Mouse (Mus musculus) gastrocnemius, postnatal 4 days (tissue): ENCODE measurements at regions not wholly inside any gene's neighbourhood (a gene's known extent, or its start where the extent isn't known, plus 50 kb on each side); places are given as distances from the start of the nearest gene placed in this dataset.

ENCODE experiments used
- DNase-seq, 2 experiments: peaks; one replicate each; pipeline ENCODE4 v3.0.0; 2021 to 2022; ENCODE audit warnings: low spot score in 2 of 2, mixed read lengths in 2 of 2

GRCm38 (mm10) chr8:112933815-112934214, 364.0 kb downstream of the Cntnap4 start:
- DNase-seq, result no peak

DNA sequence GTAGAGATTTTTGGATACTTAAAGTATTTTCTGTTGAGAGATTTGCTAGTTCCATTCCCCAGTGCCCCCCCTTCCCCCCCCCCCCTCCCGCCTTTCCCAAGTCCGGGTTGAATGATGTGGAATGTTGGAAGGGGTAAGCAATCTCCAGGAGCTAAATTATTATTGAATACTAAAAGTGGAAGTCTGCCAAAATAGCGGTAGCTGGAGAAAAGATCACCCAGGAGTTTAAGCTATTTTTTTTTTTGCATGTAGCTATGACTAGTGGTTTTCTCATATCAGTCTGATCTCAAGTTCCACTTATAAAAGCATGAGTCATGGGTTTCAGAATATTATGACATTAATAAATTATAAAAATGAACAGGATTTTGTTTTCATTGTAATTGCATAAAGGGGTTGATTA, 365.6 kb downstream of the Cntnap4 start:
- DNase-seq, result no peak

- peak in 1 of 2 experiments; percentile 16 for DNase-seq
These were observed 366.3 kb downstream of the Cntnap4 start for GRCm38 (mm10) chr8:112935897-112936719.

DNA sequence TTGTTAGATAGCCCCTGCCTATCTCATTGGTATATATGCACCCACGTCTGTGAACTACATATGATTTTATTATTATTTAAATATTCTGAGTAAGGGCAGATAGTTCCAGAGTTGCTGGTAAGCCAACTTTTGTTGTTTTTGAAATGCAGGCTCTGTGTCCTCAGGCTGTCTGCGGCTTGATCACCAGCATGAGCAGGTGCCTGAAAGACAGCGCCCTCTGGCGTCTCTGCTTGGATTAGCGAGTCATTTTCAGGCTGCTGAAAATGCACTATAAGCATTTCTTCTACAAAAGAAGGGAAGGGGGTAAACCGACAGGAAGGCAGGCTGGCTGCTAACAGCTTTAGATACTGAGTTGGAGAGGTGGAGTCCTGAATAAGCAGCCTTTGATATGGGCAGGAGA, 402.6 kb downstream of the Cntnap4 start:
- peak; percentile 44 to 56 for DNase-seq

- DNase-seq, result no peak
These were observed 405.9 kb downstream of the Cntnap4 start for GRCm38 (mm10) chr8:112975734-112976133.

DNA sequence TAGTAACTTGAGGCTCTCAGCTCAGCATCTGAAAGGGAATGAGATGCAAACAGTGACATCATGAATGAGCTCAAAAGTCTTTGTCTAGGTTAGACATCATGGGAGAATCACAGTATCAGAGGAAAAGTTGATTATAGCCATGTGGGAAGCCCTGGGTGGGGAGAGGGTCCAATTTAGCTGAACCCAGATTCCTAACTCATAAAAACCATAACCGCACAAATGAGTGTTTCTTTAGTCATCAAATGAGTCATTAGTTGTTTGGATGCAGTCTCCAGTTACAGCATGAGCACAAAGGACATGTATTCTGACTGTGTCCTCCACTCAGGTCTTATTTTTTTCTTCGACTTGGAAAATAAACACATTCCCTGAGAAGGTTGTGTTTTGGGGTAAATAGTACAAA, 406.5 kb downstream of the Cntnap4 start:
- DNase-seq, result no peak

DNA sequence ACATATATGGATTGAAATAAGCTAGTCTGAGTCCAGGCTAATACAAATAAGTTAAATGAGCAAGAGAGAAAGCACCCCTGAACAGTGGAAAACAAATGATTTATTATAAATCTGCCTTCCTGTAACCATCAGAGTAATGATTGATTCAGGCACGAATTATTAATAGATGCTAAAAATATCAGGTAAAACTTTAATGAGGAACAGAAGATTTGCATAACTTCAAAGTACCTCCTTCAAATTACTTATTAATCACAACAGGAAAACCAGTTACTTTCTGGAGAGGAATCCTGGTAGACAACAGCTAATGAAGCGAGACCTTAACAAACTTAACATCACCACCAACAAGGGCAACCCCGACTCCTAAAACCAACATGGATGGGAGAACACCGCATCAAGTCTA, 423.9 kb downstream of the Cntnap4 start:
- DNase-seq, result no peak

- no peak for DNase-seq
These were observed 437.5 kb downstream of the Cntnap4 start for GRCm38 (mm10) chr8:113007356-113007755.

GRCm38 (mm10) chr8:113028880-113029279, 459.0 kb downstream of the Cntnap4 start:
- DNase-seq, result no peak

GRCm38 (mm10) chr8:113051770-113052473, 482.1 kb downstream of the Cntnap4 start:
- no peak for DNase-seq

DNA sequence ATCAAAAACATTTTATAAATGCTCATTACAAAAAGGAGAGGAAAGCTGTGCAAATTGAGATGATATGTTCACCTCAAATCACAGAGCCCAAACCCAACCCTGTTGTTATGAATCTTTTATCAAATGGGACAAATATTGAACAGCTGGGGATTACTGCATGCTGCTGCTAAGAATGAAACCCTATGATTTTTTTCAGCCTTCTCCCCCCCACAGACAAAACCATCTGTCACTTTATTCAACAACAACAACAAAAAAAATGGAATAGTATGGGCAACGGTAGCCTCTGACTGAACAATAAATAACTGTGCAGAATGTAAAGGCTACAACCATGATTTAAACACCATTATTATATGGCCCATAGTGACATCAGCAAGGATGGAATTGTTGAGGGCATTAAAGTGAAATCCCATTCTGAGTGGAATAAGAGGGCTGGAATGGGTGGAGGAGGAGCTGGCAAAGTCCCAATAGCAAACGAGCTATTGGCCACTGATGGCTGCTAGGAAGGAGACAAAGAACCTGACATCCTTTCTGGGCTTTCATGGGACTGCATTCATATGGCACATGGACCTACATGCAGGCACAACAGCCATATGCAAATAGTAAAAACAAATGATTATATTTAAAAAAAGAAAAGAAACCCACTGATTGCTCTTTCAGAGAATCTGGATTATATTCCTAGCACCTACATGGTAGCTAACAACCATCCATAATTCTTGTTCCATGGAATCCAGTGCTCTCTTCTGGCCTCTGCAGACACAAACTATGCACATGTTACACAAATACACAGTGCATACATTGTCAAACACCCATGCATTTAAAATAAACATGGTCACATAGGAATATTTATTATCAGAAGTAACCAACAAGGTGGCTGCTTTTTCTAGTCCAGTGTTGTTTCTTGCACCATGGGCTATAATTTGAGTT, 495.7 kb downstream of the Cntnap4 start:
- no peak for DNase-seq

DNA sequence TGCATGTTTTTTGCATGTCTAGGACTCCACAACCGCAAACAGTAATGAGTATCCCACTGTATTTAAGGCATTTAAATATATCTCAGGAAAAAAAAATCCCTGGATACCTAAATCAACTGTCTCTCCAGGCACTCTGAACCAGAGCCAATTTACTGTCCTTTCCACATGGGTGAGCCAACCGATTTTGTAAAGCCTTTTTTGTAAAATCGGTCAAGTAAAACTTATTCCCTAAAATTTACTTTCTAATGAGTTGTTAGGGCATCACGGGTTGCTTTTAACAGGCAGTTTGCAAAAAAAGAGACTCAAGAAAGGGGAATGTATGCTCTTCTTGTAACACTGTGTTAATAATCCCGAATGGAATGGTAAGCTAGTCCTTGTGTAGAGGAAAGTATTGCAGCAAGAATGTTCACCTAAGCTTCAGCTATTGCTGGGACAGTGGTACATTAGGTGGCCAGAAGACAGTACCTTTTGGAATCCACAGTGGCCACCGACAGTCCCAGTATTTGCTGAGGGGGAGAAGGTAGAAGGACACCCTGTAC, 496.4 kb downstream of the Cntnap4 start:
- DNase-seq, result no peak

GRCm38 (mm10) chr8:113083976-113084375, 514.1 kb downstream of the Cntnap4 start:
- no peak for DNase-seq

- no peak for DNase-seq
These were observed 517.7 kb downstream of the Cntnap4 start for GRCm38 (mm10) chr8:113087586-113087985.

DNA sequence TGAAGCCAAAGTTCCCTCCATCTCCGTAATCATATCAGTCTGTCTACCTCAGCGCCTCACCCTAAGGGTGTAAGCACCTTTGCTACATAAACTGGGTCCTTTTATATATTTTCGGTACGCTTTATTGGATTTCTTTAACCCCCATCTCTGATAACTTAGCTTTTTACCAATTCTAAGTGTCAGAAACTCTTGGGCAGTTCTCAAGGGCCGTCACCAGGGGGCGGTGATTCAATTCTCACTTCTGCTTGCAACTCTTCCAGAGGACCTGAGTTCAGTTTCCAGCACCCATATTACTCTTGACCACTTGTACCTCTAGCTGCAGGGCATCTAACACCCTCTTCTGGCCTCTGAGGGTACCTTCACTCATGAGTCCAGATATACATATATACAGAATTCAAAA, 523.7 kb upstream of the Mon1b start:
- no peak for DNase-seq

GRCm38 (mm10) chr8:113114165-113114700, 521.2 kb upstream of the Mon1b start:
- no peak for DNase-seq

DNA sequence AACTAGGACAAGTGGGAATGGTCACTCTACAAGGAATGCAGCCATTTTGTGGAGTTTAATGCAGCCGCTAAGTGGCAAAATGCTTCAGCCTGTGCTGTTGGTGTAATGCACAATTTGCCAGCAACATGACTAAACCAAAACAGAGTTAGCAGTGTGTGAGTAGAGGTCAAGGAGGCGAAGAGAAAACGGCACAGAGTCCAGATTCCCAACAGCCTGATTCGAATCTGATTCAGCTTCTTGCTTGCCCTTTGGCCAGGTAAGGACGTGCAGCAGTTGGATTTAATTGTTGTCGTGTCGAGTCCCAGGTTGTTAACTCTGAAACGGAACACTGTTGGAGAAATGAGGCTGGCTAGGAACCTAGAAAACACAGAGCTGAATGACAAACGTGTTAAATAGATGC, 518.1 kb upstream of the Mon1b start:
- no peak for DNase-seq

- DNase-seq, result no peak
These were observed 509.8 kb upstream of the Mon1b start for GRCm38 (mm10) chr8:113125586-113125985.

DNA sequence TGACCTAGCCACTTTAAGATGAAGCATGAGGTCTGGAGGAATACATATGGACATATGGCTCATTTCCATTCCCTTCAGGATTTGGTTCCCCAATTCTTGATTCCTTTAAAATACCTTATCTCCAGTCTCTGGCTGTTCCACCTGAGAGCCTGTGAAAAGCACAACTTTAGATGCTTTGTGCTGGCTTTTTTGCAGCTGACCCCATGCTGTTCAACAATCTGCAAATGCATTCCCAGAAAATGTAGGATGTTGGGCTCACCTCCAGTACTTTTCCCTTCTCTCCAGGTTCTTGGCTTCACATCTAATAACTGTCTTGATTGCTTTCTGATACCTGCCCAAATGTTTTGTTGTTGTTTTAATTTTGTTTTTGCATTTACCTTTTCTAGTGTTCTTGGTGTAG, 498.0 kb upstream of the Mon1b start:
- DNase-seq, result no peak

DNA sequence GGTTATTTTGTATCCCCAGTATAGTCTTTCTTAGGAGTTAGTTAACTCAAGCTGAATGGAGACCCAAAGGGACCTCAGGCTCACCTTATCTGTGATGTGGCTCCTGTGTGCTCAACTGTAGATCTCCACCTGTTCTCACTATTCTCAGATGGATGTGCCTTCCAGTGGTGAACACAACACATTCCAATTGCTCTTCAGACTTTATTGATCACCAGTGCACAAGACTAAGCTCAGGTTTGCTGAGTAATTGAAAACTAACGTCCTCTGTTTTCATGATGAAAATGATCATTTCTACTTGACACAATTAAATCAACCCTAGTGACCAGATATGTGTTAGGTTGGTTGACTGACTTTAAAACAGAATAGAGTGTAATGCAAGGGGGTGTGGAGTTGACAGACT, 495.4 kb upstream of the Mon1b start:
- DNase-seq, result no peak

GRCm38 (mm10) chr8:113141131-113141530, 494.3 kb upstream of the Mon1b start:
- no peak for DNase-seq
